Mouse (Mus musculus): ENCODE data around the gene Izumo1r.

Gene Izumo1r

DNA sequence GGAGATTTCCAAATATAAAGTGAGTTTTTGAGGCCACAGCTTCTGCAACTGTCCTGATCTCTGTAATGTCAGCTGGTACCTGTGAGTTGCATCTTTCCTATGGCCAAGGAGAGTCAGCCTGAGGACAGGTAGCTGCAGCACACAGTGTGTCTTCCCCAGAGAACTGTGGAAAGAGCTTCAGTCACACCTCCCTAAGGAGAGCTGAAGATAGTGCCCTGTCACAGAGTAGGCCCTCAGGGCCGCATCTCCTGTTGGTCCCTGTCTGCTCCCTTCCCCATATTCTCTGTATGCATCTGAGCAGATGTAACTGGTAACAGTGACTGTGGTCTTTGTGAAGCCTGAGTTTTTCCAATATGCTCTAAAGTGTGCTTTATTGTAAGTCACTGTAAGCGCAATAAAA, 33.4 kb downstream of the Izumo1r start:
- in situ Hi-C loops (cut with MboI, MseI), result no loop called here

DNA sequence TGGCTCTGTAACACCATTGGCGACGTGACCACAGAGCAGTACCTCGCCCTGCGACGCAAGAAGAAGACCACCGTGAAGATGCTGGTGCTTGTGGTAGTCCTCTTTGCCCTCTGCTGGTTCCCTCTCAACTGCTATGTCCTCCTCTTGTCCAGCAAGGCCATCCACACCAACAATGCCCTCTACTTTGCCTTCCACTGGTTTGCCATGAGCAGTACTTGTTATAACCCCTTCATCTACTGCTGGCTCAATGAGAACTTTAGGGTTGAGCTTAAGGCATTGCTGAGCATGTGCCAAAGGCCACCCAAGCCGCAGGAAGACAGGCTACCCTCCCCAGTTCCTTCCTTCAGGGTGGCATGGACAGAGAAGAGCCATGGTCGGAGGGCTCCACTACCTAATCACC, 35.4 kb downstream of the Izumo1r start:
- in situ Hi-C loops (cut with MboI, MseI), result no loop called here

DNA sequence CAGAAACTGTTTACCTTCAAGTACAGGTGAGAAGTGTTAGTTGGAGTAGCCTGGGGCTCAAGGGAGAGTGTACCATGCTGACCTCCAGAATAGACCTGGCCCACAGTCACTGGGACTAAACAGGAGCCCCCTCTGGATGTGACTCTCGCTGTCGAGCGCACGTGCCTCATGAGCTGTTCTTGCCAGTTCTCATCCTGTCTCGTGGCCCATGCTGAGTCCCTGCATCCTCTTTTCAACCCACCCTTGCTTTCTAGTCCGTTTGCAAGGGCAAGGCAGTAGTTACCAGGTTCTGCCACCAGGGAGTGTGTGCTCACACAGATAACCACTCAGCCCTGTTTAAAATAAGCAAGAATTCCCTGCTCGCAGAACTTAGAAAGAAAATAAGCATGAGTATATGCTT, 36.8 kb downstream of the Izumo1r start:
- in situ Hi-C loops (cut with MboI, MseI), result no loop called here

DNA sequence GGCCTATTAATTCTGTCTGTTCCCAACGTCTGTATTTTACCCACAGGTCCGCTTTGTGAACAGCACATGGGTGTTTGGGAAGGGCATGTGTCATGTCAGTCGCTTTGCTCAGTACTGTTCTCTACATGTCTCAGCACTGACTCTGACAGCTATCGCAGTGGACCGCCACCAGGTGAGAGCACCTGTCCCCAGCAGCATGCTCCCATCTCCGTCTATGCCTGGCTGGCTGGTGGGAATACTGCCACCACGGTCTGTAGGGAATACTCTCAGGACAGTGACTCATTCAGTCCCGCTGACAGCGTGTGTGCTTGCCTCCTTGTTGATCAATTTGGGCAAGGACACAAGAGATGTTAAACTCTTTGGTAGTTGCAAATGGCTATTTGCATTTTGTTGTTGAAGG, 39.0 kb downstream of the Izumo1r start:
- in situ Hi-C loops (cut with MboI, MseI), result loop anchor here in 1 of 2 experiments (5.0 kb wide), 1 partner anchor 148 kb away; no protein-coding TSS in a partner anchor

DNA sequence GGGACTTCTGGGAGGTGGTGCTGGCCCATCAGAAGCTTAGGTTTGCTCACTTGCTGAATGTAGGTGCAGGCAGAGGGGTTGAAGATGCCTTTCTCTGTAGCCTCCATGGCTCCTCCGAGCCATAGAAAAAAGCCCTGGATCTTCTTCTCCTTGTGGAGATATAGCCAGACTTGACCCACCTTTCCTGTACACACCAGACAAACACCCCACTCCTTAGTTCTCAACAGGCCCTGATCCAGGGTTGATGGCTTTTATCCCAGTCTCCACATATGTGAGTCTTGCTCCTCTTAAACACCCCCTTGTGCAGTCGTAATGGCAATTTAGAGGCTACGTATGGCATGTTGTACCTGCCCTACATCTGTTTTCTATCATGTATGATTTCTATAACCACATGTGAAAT, 40.6 kb downstream of the Izumo1r start:
- in situ Hi-C loops (cut with MboI, MseI), result loop anchor here in 1 of 2 experiments (5.0 kb wide), 1 partner anchor 149 kb away; no protein-coding TSS in a partner anchor

DNA sequence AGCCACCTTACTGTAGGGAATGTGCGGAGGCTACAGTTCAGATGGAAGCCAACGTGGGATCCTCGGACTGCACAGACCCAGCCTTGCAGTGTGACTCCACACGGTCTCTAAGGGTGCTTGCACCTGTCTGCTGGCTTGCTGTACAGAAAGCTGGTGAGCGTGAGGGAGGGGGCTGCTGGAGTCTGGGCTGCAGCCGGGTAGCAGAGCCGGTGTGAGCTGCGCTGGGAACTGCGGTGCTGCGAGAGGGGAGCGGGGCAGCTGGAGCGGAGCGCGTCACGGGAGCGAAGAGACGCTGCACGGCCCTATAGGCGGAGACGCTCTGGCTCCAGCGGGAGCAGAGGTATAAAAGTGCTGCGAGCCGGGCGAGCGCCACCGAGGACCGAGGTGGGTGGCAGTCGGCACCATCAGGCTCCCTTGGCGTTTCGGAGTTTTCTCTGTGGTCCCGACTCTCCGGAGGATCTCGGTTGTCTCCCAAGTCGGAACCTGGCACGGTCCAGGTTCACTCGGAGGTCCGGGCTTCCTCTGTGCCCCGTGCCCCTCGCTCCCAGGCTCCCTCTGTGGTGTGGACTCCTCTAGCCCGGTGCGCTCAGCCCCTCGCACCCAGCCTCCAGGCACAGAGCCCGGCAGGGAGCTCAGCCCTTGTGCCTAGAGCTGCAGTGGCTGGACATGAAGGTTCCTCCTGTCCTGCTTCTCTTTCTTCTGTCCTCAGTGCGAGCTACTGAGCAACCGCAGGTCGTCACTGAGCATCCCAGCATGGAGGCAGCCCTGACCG, 43.7 kb downstream of the Izumo1r start, which contains the start of gene Gpr83:
Gpr83 (plus strand) TSS at position 343 of the 772 bp plus-strand sequence.
- in situ Hi-C loops (cut with MboI, MseI), result loop anchor here in 1 of 2 experiments (5.0 kb wide), 1 partner anchor 152 kb away; no protein-coding TSS in a partner anchor

DNA sequence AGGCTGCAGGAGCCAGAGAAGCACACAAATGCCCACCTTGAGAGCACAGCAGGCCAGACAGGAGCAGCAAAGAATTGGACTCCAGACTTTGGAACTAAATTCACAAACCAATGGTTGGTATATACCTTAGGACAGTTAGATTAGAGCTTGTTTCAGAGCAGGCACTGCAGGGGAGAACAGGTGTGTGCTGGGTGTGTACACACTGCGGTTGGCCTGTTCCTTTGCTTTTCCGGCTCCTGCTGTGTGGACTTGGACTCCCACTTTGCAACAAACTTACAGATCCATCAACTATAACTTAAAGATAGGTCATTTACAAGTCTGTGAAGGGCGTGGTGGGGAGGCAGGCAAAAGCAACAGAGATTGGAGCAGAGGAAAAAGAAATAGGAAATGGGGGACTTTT, 45.0 kb downstream of the Izumo1r start:
- in situ Hi-C loops (cut with MboI, MseI), result no loop called here

DNA sequence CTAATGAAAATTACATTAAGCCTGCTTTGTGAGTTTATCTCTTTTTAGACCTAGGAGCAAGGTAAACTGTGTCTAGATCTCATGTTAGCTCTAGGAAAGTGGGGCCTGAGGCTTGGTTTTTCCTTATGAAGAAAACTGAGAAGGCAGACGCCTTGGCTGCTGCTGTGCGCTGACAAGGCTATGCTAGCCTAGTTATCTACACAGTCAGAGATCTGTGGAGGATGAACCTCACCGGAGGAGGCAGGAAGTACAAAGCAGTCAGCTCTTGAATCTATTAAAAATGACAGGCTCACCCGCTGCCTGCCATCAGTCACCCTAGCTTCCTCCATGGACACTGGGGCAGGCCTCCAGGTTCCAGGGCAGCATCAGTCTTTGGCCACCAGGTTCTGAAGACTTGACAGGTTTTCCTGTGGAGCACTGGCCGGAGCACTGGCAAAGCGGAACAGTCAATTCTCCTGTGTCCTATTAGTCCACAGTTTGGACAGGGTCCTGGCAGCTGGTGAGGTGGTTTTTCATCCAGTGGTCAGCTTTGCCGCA, 45.5 kb downstream of the Izumo1r start:
- in situ Hi-C loops (cut with MboI, MseI), result no loop called here

DNA sequence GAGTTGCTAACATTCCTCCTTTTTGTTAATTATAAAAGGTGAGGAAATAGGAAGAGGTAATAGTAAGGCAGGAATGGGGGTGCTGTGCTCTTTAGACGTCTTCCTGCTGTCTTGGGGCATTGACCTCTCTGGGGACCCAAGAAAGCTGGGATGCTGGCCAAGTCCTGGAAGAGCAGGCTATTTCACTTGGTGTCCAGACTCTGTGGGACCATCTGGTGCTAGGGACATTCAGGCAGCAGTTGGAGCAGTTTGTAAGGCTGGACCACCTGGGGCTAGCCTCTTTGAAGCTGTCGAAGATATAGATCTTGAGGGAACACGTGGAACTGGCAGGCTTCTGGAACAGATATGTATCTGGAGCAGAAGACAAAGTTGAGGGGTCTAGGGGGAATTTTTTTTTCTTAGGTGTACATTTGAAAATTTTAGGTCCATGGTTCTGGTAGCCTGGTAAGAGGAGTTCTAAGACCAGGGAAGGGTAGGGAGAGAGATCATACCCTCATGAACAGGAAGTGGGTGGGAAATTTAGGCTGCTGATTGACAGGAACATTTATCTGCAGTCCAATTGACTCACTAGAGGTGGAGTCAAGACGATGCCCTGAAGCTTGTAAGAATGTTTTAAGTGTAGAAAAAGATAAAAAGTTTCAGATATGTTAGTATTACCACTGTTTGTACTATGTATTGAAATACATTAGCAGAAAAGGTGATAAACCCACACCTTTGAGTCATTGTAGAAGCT, 46.7 kb downstream of the Izumo1r start:
- in situ Hi-C loops (cut with MboI, MseI), result no loop called here

DNA sequence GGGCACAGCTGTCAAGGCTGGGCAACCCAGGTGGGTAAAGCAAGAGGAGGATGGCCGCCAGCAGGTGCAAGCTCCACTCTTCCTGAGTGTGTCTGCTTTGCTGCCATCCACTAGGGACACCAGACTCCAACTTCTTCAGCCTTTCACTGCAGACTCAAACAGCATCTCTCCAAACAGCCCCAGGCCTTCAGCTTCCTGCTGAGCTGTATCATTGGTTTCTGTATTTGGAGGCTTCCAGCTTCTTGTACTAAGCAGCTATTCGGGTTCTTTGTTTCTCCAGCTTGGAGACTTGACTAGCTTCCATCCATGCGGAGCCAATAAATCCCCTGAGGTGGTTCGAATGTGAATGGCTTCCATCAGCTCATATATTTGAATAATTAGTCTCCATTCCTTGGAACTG, 49.2 kb downstream of the Izumo1r start:
- in situ Hi-C loops (cut with MboI, MseI), result no loop called here

DNA sequence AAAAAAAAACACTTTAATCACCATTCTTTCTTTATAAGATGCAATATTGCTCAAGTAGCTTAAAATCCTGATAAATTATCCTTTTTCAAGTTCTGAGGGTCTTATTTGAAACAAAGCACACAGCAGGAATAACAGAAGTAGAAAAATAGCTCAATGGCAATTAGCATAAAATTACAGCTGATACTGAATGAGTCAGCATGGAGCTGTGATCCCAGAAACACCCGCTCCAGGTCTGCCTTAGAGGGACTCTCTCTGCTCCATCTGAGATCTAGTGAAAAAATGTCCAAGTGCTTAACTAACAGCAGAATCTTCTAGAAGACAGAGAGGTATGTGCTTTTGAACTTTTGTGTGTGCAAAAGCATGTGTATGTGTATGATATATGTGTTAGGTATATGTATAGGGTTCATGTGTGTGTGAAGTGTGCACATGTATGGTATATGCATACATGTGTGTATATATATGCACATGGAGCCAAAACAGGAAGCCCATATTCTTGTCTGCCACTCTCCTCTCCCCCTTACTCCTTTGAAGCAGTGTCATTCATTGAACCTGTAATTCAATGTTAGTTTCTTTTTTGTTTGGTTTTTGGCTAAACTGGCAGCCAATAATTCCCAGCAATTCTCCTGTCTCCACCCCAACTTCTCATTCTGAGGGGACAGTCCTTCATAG, 55.3 kb downstream of the Izumo1r start:
- in situ Hi-C loops (cut with MboI, MseI), result loop anchor here in 1 of 2 experiments (5.0 kb wide), 1 partner anchor 169 kb away; no protein-coding TSS in a partner anchor

DNA sequence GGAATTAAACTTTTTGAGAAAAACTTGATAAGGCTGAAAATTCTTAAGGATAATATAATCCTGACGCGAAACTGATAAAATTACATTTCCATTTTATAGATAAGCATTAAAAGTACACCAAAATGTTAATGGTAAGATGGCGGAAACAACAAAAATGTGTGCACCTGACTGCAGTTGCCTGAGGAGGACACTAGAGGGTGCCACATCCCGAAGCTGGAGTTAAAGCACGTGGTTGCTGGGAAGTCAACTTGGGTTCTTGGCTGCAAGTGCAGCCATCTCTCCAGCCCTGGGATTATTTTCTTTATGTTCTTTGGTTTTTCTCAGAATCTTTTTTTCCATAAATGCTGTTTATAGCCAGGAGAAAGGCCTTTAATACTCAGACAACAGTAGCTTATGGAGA, 57.3 kb downstream of the Izumo1r start:
- in situ Hi-C loops (cut with MboI, MseI), result loop anchor here in 1 of 2 experiments (5.0 kb wide), 1 partner anchor 171 kb away; no protein-coding TSS in a partner anchor

DNA sequence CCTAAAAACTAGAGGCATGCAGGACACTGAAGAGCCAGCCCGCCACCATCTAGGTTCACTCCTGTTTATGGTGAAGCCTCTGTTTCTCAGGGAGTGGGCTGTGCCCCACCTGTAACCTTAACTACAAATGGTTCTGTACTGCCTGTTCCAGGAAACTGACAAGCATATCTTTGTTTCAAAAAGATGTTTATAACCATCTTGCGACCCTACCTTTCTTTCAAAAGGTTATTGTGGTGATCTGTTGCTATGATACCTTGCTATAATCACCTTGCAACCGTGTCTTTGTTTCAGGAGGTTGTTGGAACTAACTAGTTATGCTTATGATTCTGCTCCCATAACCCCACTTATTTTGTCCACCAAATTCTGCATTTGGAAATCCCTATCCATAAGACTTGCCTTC, 59.8 kb downstream of the Izumo1r start:
- in situ Hi-C loops (cut with MboI, MseI), result no loop called here

DNA sequence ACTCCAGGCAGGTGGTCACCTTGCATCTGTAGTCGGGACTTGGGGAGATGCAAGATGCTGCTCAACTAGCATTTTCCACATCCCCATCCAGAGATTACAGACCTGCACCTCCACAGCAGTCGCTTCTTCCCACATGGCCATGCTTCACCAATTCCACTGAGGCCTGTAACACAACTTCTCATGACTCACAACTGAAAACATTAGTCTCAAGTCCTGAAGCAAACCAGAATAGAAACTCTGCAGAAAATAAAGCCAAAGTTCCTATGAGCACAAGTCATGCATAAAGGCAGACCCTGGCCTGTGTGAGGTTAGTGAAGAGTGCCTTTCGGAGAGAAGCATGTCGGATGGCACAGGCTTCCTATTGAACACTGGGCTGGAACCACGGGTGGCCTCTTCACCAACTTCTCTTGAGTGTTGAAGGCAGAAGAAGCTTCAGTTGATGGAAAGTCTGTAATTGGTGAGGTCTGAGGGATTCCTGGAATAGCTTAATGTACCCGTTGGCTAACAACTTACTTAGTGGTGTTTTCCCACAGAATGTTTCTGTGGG, 60.4 kb downstream of the Izumo1r start:
- in situ Hi-C loops (cut with MboI, MseI), result no loop called here

DNA sequence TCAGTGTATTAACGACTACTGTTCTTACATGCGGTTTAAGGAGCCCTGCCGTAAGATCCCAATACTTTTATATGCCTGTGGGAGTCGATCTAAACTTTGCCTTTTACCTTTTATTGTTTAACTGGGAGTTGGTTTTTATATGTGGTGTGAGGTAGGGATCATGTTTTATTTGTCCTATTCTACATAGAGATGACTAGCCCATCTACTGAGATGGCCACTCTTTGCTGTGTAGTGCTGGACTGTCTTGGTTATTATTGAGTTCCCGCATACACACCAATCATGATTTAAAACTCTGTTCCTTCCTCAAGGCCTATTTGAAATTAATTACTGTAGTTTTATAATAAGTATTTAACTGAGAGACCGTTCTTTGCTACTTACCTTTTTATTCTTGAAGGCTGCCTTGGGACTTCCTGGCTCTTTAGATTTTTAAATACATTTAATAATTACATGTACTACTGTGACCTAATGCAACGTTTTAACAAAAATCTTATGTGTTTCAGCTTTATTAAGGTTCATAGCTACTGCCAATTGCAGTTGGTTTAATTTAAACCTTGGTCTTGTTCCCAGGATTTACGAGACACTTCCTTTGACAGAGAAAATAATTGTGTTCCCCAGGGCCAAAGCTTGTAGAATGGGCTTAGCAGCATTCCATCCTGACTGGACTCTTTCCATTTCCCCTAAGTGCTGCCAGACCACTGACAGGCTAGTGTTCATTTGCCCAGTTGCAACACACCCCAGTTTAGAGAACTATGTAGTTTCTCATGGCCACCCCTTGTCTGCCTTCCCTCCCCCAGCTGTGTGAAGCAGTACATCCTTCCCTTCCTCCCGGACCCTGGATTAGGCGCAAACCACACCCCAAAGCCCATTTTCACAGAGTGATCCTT, 61.6 kb downstream of the Izumo1r start:
- in situ Hi-C loops (cut with MboI, MseI), result no loop called here

DNA sequence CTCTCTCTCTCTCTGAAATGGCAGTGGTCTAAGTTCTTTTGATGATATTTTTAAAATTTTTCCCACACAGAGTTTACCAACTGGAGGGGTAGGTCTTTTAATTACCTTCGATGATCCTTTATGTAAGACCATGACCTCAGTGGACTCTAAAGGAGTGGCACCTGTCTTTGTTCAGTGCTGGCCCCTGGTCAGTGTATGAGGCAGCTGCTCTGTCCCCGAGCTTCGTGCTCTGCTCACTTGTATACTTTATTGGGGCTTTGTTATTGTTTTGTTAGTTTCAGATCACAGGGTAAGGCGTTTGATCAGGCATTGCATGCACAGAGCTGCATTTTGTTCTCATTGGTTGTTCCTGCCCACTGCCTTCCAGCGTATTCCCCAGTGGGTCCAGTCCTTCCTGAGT, 63.8 kb downstream of the Izumo1r start:
- in situ Hi-C loops (cut with MboI, MseI), result no loop called here

DNA sequence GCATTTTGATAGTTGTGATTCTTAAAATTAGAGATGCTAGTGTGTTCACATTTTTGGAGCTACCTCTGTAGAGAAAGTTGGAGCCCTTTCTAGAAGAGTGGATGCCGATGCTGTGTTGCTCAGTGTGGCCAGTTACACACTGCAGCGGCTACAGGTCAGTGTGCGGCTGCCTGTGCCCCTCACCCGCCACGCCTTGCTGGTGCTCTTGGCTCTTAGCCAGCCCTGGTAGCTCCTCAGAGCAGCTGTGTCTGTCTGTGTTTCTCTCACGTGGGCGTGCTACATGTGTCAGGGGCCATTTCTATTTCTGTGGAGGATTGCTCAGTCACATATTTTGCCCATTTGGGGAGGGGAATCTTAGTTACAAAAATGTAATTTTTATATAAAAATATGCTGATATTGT, 64.2 kb downstream of the Izumo1r start:
- in situ Hi-C loops (cut with MboI, MseI), result no loop called here

Measured in T-helper 17 cell (primary cell).